Mouse (Mus musculus) WW6 (cell line): ENCODE measurements at regions not wholly inside any gene's neighbourhood (a gene's known extent, or its start where the extent isn't known, plus 50 kb on each side); places are given as distances from the start of the nearest gene placed in this dataset.

Source experiments
- DNase-seq: peaks from one replicate; pipeline ENCODE4 v3.0.0-alpha.2; 2013; ENCODE audit warnings: low read depth, low spot score

- no peak for DNase-seq
These were observed 104.7 kb downstream of the Dusp6 start for GRCm38 (mm10) chr10:99367757-99368156.

GRCm38 (mm10) chr10:99375101-99375500 is 112.1 kb downstream of the Dusp6 start:
- no peak for DNase-seq

GRCm38 (mm10) chr10:99376430-99376829 is 113.4 kb downstream of the Dusp6 start:
- no peak for DNase-seq

GRCm38 (mm10) chr10:99377548-99377947 is 114.5 kb downstream of the Dusp6 start:
- DNase-seq: no peak

- no peak for DNase-seq
These were observed 116.1 kb downstream of the Dusp6 start for GRCm38 (mm10) chr10:99379156-99379555.

- DNase-seq: no peak
These were observed 117.1 kb downstream of the Dusp6 start for GRCm38 (mm10) chr10:99380170-99380569.

GRCm38 (mm10) chr10:99383028-99383427 is 120.0 kb downstream of the Dusp6 start:
- no peak for DNase-seq

GRCm38 (mm10) chr10:99384366-99384765 is 121.3 kb downstream of the Dusp6 start:
- no peak for DNase-seq

GRCm38 (mm10) chr10:99384851-99385250 is 121.8 kb downstream of the Dusp6 start:
- DNase-seq: no peak

GRCm38 (mm10) chr10:99385854-99386253 is 122.8 kb downstream of the Dusp6 start:
- no peak for DNase-seq

GRCm38 (mm10) chr10:99388526-99388925 is 125.5 kb downstream of the Dusp6 start:
- no peak for DNase-seq

- DNase-seq: no peak
These were observed 126.0 kb downstream of the Dusp6 start for GRCm38 (mm10) chr10:99388986-99389385.

GRCm38 (mm10) chr10:99390609-99391183 is 127.7 kb downstream of the Dusp6 start:
- no peak for DNase-seq

GRCm38 (mm10) chr10:99391725-99392124 is 128.7 kb downstream of the Dusp6 start:
- DNase-seq: no peak

GRCm38 (mm10) chr10:99392979-99393378 is 129.9 kb downstream of the Dusp6 start:
- DNase-seq: no peak

GRCm38 (mm10) chr10:99393523-99393922 is 130.5 kb downstream of the Dusp6 start:
- no peak for DNase-seq

GRCm38 (mm10) chr10:99395411-99395810 is 132.4 kb downstream of the Dusp6 start:
- no peak for DNase-seq

GRCm38 (mm10) chr10:99396630-99397029 is 133.6 kb downstream of the Dusp6 start:
- DNase-seq: no peak

GRCm38 (mm10) chr10:99400076-99400475 is 137.0 kb downstream of the Dusp6 start:
- no peak for DNase-seq

GRCm38 (mm10) chr10:99406764-99407163 is 143.7 kb downstream of the Dusp6 start:
- DNase-seq: no peak

- DNase-seq: no peak
These were observed 145.8 kb downstream of the Dusp6 start for GRCm38 (mm10) chr10:99408786-99409185.

GRCm38 (mm10) chr10:99409744-99410143 is 146.7 kb downstream of the Dusp6 start:
- DNase-seq: no peak

- DNase-seq: no peak
These were observed 147.7 kb downstream of the Dusp6 start for GRCm38 (mm10) chr10:99410754-99411153.

GRCm38 (mm10) chr10:99413455-99413854 is 150.4 kb downstream of the Dusp6 start:
- no peak for DNase-seq
